Mouse (Mus musculus) bone marrow macrophage, adult 2 months (primary cell): Measurements from ENCODE around the gene Chd5. TPM values are rescaled to one million over a fixed set of nuclear protein-coding genes. Genes with fewer than 3 reads are reported as not detected.
A peak's percentile ranks its signal among the peaks of the same experiment; 100 is the strongest.

Experiments used
- H3K27ac ChIP-seq: 2 replicates; pipeline ENCODE4 v1.5.1; 2012; ENCODE audit warnings: low read depth, low read length; ENCODE audit not compliant: insufficient read depth
- H3K4me1 ChIP-seq: 2 replicates; pipeline ENCODE4 v1.6.1; 2012; ENCODE audit warnings: low read length; ENCODE audit not compliant: control insufficient read depth, insufficient read depth
- H3K4me3 ChIP-seq: 2 replicates; pipeline ENCODE4 v1.5.1; 2012; ENCODE audit warnings: mild to moderate bottlenecking, low read length, moderate library complexity; ENCODE audit not compliant: insufficient read depth
- CTCF ChIP-seq: IDR thresholded peaks from 2 replicates; pipeline ENCODE4 v1.5.1; 2012; ENCODE audit warnings: low read depth, mild to moderate bottlenecking, low read length, moderate library complexity
- POLR2A ChIP-seq: IDR thresholded peaks from 2 replicates; pipeline ENCODE4 v1.6.1; 2012; ENCODE audit warnings: mild to moderate bottlenecking, low read depth, low read length, borderline replicate concordance
- polyA plus RNA-seq: library from polyadenylated mRNA; stranded (reverse); fragments of >200 nt; gene quantifications from 2 replicates; pipeline ENCODE4 v1.2.4, GENCODE M21; 2012; ENCODE audit not compliant: missing spikeins, insufficient read depth, insufficient read length

The Chd5 gene
- polyA plus RNA-seq, 1 experiment = 0.42 TPM

GRCm38 (mm10) chr4:152423576-152423975 is 85.1 kb downstream of the Chd5 start:
- TF ChIP-seq POLR2A (no peak), CTCF (no peak)
- no peak overlapping the region for H3K27ac ChIP-seq

GRCm38 (mm10) chr4:152424341-152424740 is 85.9 kb downstream of the Chd5 start:
- H3K4me1 ChIP-seq = no peaks in the 10 kb centered on the region
- TF ChIP-seq POLR2A (no peak), CTCF (no peak)
- H3K4me3 ChIP-seq = no peak overlapping the region
- H3K27ac ChIP-seq = no peak overlapping the region

More at GRCm38 (mm10) chr4:152423576-152423975, 85.1 kb downstream of the Chd5 start:
- Histone ChIP-seq H3K4me1 (no peaks in the 10 kb centered on the region), H3K4me3 (no peak overlapping the region)

GRCm38 (mm10) chr4:152424922-152425321 is 86.5 kb downstream of the Chd5 start:
- no peak for TF ChIP-seq POLR2A
- peak; percentile 27; the same call in 1 of the 2 replicates for TF ChIP-seq CTCF
- Histone ChIP-seq H3K27ac (no peak overlapping the region), H3K4me3 (no peak overlapping the region), H3K4me1 (no peaks in the 10 kb centered on the region)

GRCm38 (mm10) chr4:152428259-152428658 is 89.8 kb downstream of the Chd5 start:
- H3K4me1 ChIP-seq = no peaks in the 10 kb centered on the region
- TF ChIP-seq CTCF = no peak
- H3K27ac ChIP-seq = no peak overlapping the region
- H3K4me3 ChIP-seq = no peak overlapping the region

- H3K4me1 ChIP-seq = no peaks in the 10 kb centered on the region
- no peak overlapping the region for H3K27ac ChIP-seq
- TF ChIP-seq CTCF (peak; percentile 99), POLR2A (no peak)
- H3K4me3 ChIP-seq = no peak overlapping the region
Measured at GRCm38 (mm10) chr4:152432308-152432707, 93.9 kb downstream of the Chd5 start.

GRCm38 (mm10) chr4:152434836-152435235 is 96.4 kb downstream of the Chd5 start:
- no peak overlapping the region for H3K4me3 ChIP-seq
- H3K27ac ChIP-seq = no peak overlapping the region
- no peak for TF ChIP-seq POLR2A
- no peak for TF ChIP-seq CTCF
- H3K4me1 ChIP-seq = no peaks in the 10 kb centered on the region

- Histone ChIP-seq H3K4me3 (no peak overlapping the region), H3K27ac (no peak overlapping the region), H3K4me1 (no peaks in the 10 kb centered on the region)
- TF ChIP-seq CTCF (peak; percentile 90), POLR2A (no peak)
Measured at GRCm38 (mm10) chr4:152435255-152435654, 96.8 kb downstream of the Chd5 start.

Other genes with a start within 250 kb of the Chd5 start
- gene Tnfrsf25, start 222.7 kb upstream of the Chd5 start, polyA plus RNA-seq = not detected in 2 replicates
- gene Espn, start 186.3 kb upstream of the Chd5 start, polyA plus RNA-seq = 0.44 and 0.97 TPM in 2 replicates
- gene Hes2, start 179.8 kb upstream of the Chd5 start, polyA plus RNA-seq = not detected in 2 replicates
- gene Acot7, start 160.5 kb upstream of the Chd5 start, polyA plus RNA-seq = 39.0 and 46.2 TPM in 2 replicates
- gene Gpr153, start 64.4 kb upstream of the Chd5 start, polyA plus RNA-seq = 0.47 TPM in 1 of 2 replicates, not detected in the other
- not detected in 2 replicates for gene Hes3, start 47.0 kb upstream of the Chd5 start, polyA plus RNA-seq
- gene Icmt, start 41.4 kb upstream of the Chd5 start, polyA plus RNA-seq = 14.0 and 19.7 TPM in 2 replicates
- not detected in 2 replicates for gene Rnf207, start 19.7 kb upstream of the Chd5 start, polyA plus RNA-seq
- 958 and 1,114 TPM in 2 replicates for gene Rpl22, start 12.9 kb upstream of the Chd5 start, polyA plus RNA-seq
- gene Nphp4, start 138.1 kb downstream of the Chd5 start, polyA plus RNA-seq = 1.4 and 1.6 TPM in 2 replicates
- gene Kcnab2, start 139.2 kb downstream of the Chd5 start, polyA plus RNA-seq = 68.8 and 85.3 TPM in 2 replicates